Mouse (Mus musculus): ENCODE results near the gene Spop. TPM values are rescaled to one million over a fixed set of nuclear protein-coding genes. Genes with fewer than 3 reads are reported as not detected.
"Not testable (repeated sequence)": the region's sequence is repeated elsewhere in the genome, so short reads cannot be mapped to it uniquely, and the experiment has no call there.

The Spop gene
- polyA plus RNA-seq, 1 experiment from 2014 or later: 91.8 TPM

DNA sequence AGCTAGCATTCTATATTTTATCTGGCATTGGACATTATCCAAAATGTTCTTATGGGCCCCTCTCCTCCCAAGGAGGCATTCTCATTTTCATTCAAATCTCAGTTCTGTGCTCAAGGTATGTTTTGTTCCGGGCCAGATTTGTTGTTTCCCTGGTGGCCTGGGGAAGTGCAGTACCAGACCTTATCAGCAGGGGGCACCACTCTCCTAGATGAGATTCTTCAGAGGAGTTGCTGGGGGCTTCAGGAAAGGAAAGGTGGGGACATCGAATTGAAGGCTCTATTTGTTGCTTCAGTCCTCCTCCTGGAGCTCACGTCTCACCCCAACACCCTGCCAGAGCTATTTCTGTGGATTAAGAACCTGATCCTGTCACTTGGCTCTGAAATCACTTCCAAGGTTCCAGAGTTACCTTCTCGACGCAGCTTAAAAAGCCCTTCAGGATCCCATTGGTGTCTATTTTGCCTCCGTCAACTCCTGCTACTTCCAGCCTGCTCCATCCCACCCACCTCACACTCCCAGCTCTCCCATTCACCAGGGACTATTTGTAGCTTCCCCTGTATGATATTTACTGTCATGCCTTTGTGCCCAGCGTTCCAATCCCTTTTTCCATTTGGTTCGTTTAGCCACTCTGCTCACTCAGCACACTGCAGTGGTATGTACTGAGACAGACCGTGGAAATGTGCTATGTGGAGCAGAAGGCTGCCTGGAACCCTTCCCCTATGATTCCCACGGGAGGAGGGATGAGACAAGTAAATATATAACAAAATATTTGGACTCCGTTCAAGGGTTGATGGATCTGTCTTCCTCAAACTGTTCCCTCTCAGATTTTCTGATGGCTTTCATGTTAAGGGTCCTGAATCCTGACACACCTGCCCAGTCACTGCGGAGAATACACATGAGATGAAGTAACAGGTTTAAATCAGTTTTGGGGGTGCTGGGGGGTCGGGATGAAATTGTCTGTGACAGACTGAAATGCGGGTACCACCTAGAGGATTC is 15.7 kb upstream of the Spop start:
- 66% methylated on average over 14 of the region's 14 CpGs for WGBS (ENCODE audit: missing documents)
- H3K36me3 ChIP-seq (ENCODE audit: inconsistent target): no peaks in the 10 kb centered on the region
- H3K4me3 ChIP-seq (ENCODE audit: inconsistent target): no peak overlapping the region
- no peak overlapping the region for H3K27ac ChIP-seq
- H3K79me2 ChIP-seq (ENCODE audit: inconsistent target): no peaks in the 10 kb centered on the region

DNA sequence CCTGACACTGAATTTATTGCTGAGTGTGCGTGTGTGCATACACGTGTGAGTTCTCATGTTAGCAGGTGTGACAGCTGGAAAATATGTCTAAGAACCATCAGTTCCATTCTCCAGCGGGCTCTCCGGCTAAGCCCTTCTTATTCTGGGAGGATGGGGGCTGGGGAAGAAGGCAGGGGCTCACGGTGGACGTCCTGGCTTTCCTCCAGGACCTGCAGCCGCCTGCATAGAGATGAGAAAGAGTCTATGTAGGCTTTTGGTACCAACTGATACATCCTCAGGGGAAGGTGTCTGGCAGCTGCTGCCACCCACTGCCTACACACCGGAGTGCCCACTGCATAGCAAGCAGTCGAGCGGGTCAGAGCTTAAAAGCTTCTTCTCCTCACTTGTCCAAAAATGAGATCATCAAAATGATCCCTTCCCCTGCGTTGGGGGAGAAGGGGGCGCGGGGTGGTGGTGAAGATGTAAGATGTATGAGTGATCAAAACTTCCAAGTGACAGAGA is 14.3 kb upstream of the Spop start:
- no peaks in the 10 kb centered on the region for H3K79me2 ChIP-seq (ENCODE audit: inconsistent target)
- no peak overlapping the region for H3K4me3 ChIP-seq (ENCODE audit: inconsistent target)
- H3K36me3 ChIP-seq (ENCODE audit: inconsistent target): no peaks in the 10 kb centered on the region
- no peak overlapping the region for H3K27ac ChIP-seq
- 84% methylated on average over 13 of the region's 13 CpGs for WGBS (ENCODE audit: missing documents)

DNA sequence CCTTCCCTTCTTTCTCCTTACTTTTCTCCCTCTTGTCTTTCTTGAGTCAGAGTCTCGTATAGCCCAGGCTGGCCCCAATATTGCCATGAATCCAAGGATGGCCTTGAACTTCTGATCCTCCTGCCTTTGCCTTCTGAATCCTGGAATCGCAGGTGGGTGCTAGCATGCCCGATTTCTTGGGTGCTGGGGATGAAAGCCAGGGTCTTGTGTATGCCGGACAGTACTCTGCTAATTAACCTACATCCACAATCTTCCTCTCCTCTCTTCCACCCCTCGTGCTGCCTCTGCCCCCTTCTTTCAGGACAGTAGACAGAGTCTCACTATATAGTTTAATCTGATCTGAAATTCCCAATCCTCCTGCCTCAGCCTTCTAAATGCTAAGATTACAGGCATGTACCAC is 12.3 kb upstream of the Spop start:
- 96% methylated on average over 5 of the region's 5 CpGs for WGBS (ENCODE audit: missing documents)
- Histone ChIP-seq H3K36me3 (ENCODE audit: inconsistent target) (no peaks in the 10 kb centered on the region), H3K27ac (no peak overlapping the region), H3K79me2 (ENCODE audit: inconsistent target) (no peaks in the 10 kb centered on the region), H3K4me3 (ENCODE audit: inconsistent target) (no peak overlapping the region)

DNA sequence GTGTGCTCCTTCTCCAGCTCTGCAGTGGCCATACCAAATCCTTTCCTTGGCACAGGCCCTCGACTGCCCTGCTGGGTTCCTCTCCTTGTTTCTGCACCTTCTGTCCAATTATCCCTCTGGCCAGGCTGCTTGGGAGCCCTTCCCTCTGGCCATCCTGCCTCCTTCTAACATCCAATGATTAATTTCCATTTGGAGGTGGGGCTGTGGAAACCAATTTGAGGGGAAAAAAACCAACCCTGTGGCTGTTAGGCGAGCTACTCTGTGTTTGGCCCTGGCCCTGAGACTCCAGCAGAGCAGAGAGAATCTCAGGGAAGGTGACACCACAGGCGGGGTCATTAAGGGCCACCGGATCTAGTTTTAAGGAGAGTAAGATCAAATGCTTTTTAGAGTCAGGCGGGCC is 11.7 kb upstream of the Spop start:
- H3K27ac ChIP-seq: no peak overlapping the region
- H3K4me3 ChIP-seq (ENCODE audit: inconsistent target): no peak overlapping the region
- H3K36me3 ChIP-seq (ENCODE audit: inconsistent target): no peaks in the 10 kb centered on the region
- H3K79me2 ChIP-seq (ENCODE audit: inconsistent target): no peaks in the 10 kb centered on the region
- WGBS (ENCODE audit: missing documents): 86% methylated on average over 4 of the region's 5 CpGs

DNA sequence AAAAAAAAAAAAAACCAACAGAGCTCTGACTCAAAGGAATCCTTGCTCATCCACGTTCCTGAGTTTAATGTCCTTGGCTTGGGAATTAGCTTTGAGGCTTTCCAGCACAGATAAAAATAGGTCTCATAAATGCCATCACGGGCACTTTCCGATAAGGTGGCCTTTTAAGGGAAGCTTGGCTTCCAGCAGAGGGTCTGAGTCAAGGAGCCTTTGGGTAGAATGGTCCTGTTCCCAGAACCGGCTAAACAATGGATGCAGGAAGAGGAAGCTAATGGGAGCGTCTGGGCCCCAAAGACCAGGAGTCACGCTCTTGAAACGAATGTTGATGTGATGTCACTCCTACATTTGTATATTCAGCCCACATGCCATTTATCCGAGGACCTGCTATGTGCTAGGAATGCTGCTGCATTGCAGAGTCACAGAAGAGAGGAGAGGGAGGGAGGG is 11.2 kb upstream of the Spop start:
- Histone ChIP-seq H3K4me3 (ENCODE audit: inconsistent target) (no peak overlapping the region), H3K36me3 (ENCODE audit: inconsistent target) (no peaks in the 10 kb centered on the region), H3K27ac (no peak overlapping the region), H3K79me2 (ENCODE audit: inconsistent target) (no peaks in the 10 kb centered on the region)
- 78% methylated on average over 8 of the region's 8 CpGs for WGBS (ENCODE audit: missing documents)

DNA sequence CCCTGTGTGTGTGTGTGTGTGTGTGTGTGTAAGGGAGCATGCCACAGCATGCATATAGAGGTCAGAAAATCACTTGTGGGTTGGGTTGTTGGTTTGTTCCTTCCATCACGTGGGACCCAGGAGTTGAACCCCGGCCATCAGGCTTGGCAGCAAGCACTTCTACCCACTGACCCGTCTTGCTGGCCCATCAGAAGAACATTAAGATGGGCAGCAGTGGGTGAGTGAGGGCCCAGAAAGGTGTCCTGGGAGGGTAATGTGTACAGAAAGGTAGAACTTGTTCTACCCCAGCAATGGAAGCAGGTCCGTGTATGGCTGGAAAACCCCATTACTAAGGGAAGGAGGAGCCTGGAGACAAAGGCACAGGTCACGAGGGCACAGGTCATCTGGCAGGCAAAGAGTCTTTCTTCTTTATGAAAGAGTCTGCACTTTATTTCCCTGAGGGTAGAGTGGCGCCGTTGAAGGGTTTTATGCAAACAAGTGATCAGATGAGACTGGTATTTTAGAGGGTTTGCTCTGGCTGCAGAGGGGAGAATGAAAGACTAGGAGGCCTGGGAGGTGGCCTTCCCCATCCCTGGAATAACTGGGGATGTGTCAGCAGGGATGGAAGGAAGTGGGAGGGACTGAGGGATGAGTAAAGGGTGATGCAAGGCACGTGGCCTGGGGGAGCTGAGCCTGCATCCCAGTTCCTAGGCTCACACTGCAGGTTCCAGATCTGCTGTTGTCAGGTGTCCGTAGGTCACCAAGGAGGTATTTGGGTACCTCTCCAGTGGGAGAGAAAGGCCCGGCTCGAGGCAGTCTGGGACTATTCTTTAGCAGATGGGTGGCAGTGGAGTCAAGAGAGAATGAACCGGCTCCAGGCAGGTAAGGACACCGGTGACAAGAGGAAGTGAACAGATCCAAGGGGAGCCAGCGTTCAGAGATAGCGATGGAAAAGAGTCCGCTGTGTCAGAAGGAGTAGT is 10.2 kb upstream of the Spop start:
- WGBS (ENCODE audit: missing documents): 90% methylated on average over 16 of the region's 16 CpGs
- no peaks in the 10 kb centered on the region for H3K36me3 ChIP-seq (ENCODE audit: inconsistent target)
- H3K4me3 ChIP-seq (ENCODE audit: inconsistent target): no peak overlapping the region
- H3K79me2 ChIP-seq (ENCODE audit: inconsistent target): no peaks in the 10 kb centered on the region
- no peak overlapping the region for H3K27ac ChIP-seq

DNA sequence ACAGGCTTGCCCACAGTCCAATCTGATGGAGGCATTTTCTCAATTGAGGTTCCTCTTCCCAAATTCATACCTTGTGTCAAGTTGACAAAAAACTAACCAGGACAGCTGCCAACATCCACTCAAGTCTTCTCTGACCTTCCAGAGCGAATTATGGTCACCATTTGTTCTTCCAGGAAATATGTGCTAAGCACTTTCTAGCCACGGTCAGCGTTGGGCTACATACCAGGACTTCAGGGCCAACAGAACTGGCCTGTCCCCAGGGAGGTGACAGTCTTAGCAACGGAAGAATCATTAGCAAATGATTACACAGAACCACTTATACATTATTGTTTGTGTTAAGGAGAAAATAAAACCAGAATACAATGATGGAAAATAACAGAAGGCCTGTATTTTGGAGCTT is 8.1 kb upstream of the Spop start:
- Histone ChIP-seq H3K27ac (no peak overlapping the region), H3K4me3 (ENCODE audit: inconsistent target) (no peak overlapping the region), H3K79me2 (ENCODE audit: inconsistent target) (no peaks in the 10 kb centered on the region), H3K36me3 (ENCODE audit: inconsistent target) (no peaks in the 10 kb centered on the region)
- 88% methylated on average over 4 of the region's 4 CpGs for WGBS (ENCODE audit: missing documents)

DNA sequence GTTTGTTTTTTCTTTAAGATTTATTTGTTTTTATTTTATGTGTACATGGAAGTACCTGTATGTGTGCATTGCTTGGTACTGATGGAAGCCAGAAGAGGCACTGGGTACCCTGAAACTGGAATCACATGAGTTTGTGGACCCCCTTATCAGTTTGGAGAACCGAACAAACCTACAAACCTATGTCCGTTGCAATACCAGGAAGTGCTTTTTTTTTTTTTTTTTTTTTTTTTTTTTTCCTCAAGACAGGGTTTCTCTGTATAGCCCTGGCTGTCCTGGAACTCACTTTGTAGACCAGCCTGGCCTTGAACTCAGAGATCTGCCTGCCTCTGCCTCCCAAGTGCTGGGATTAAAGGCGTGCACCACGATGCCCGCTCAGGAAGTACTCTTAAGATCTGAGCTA is 7.5 kb upstream of the Spop start:
- H3K79me2 ChIP-seq (ENCODE audit: inconsistent target); H3K27ac ChIP-seq; H3K4me3 ChIP-seq (ENCODE audit: inconsistent target); H3K36me3 ChIP-seq (ENCODE audit: inconsistent target): not testable (repeated sequence)
- 50% methylated on average over 1 of the region's 5 CpGs for WGBS (ENCODE audit: missing documents)

DNA sequence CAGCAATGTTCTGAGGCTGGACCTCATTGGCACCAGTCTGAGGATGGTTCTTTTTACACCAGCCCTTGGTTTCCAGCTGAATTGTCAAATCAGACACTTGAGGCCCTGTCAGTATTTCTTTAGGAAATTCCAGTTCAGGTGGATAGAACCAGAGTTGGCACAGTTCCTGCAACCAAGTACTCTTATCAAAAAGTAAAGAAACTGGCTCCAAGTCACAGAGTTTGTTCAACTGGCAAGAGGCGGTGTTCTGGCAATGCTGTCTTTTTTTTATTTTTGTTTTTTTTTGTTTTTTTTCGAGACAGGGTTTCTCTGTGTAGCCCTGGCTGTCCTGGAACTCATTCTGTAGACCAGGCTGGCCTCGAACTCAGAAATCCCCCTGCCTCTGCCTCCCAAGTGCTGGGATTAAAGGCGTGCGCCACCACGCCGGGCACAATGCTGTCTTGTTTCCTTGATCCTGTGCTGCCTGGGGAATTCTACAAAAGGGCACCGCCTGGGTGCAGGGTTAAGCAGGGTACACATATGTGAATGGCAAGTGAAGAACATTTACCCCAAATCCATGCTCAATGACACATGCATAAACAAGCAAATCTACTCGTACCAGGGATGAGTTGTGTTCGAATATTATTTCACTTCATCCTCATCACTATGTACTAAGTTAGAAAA is 4.3 kb upstream of the Spop start:
- Histone ChIP-seq H3K79me2 (ENCODE audit: inconsistent target) (no peaks in the 10 kb centered on the region), H3K4me3 (ENCODE audit: inconsistent target) (no peak overlapping the region), H3K36me3 (ENCODE audit: inconsistent target) (no peaks in the 10 kb centered on the region), H3K27ac (no peak overlapping the region)
- WGBS (ENCODE audit: missing documents): 90% methylated on average over 10 of the region's 10 CpGs

DNA sequence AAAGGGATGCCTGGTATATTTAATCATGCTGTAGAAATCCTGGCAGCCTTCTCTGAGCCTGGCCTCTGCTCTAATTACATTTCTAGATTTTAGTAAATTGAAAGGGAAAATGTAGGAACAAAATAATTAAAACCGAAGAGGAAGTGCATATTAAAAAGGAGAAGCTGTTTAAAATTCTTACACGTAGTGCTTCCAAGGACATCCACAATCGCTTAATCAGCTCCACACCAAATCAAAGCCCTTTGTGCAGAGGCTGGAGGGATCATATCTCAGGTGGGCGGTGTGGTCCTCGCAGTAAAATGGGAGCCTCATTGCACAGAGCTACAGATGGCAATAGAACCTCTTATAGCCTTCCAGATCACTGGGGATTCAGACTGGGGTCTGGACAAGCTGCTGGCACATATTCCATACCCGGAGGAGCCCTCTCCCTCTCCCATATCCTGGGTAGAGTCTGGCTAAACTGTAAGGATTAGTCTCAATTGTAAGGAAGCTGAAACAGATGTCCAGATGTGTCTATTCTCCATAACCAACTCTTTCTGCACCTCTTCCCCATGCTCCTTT is 2.3 kb upstream of the Spop start:
- Histone ChIP-seq H3K79me2 (ENCODE audit: inconsistent target) (peaks cover 11% of the 10 kb centered on the region), H3K27ac (peak overlapping the region; percentile 34; the same call in 1 of the 2 replicates), H3K36me3 (ENCODE audit: inconsistent target) (no peaks in the 10 kb centered on the region), H3K4me3 (ENCODE audit: inconsistent target) (no peak overlapping the region)
- WGBS (ENCODE audit: missing documents): 34% methylated on average over 6 of the region's 6 CpGs

DNA sequence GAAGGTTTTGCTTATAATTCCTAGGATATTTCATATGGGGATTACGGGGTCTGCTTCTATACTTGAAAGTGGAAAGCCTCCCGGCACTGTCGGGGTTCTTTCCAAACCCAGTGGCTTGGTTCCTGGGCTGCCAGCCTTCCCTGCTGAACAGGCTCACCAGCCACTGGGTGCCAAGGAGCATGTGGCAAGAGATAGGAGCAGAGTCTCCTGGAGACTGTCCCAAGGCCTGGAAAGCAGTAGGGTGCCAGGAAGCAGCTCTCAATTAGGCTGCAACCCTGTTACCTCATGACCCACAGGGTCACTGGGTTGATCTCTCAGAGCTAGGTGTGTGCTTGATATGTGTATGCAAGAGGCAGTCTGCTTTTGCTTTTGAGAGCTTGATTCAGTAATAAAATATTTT is 1.3 kb upstream of the Spop start:
- Histone ChIP-seq H3K79me2 (ENCODE audit: inconsistent target) (peaks cover 22% of the 10 kb centered on the region), H3K27ac (peak overlapping the region; percentile 69; the same call in 1 of the 2 replicates), H3K4me3 (ENCODE audit: inconsistent target) (no peak overlapping the region), H3K36me3 (ENCODE audit: inconsistent target) (no peaks in the 10 kb centered on the region)
- WGBS (ENCODE audit: missing documents): 95% methylated on average over 3 of the region's 3 CpGs

DNA sequence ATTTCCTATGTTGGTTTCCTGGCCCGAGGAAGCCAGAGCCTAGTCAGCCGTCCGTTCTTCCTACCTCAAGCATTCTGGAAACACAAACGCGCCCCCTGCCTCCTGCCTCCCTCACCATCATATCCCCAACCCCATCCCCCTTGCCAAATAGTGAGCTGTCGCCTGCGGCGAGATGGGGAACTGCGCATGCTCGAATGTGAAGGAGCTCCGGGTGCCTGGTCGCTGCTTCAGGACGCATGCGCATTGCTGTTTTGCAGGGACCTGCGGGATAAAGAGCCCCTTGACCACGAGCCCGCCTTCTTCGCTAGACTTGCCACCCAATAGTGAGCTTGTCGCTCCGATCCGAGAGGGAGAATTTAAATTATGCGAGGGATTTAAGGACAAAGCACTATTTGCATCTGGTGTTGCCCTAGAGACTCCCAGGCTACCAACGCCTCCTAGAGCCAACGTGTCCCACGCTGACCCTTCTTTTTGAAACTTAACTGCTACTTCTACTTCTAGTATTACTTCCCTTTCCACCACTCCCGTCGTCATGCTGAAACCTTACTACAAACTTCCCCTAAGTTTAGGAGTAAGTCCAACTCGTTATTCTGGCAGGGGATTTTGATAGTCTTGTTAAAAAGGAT is 769 bp downstream of the Spop start:
- Histone ChIP-seq H3K36me3 (ENCODE audit: inconsistent target) (peaks cover 3% of the 10 kb centered on the region; the same call in 1 of the 2 replicates), H3K27ac (peak overlapping the region; percentile 92), H3K4me3 (ENCODE audit: inconsistent target) (peak overlapping the region; percentile 82), H3K79me2 (ENCODE audit: inconsistent target) (peaks cover 42% of the 10 kb centered on the region)
- 0% methylated on average over 26 of the region's 28 CpGs for WGBS (ENCODE audit: missing documents)

DNA sequence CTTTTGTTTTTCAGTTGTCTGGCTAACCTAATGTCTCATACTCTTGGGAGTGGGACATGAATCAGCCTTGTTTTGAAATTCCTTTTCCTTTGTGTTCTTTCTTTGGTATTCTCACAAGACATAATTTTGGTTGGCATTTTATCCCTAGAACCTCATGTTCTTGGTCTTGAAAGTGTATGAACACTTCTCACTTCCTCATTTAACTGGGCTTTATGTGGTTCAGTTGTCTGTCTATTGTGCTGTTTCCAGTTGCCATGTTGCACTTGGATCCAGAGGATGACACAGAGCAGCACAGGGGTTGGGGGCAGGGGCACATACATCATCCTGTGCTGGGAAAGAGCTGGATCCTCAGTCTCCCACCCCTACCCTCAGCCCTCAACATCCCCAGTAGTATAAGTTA is 2.1 kb downstream of the Spop start:
- Histone ChIP-seq H3K4me3 (ENCODE audit: inconsistent target) (peak overlapping the region; percentile 82; the same call in 1 of the 2 replicates), H3K36me3 (ENCODE audit: inconsistent target) (peaks cover 3% of the 10 kb centered on the region; the same call in 1 of the 2 replicates), H3K79me2 (ENCODE audit: inconsistent target) (peaks cover 55% of the 10 kb centered on the region), H3K27ac (peak overlapping the region; percentile 92)
